Mouse (Mus musculus): ENCODE measurements around the gene Wdr47. TPM values are rescaled to one million over a fixed set of nuclear protein-coding genes. Genes with fewer than 3 reads are reported as not detected.

The Wdr47 gene
- polyA plus RNA-seq, 1 experiment from 2014 or later, result 124 TPM

DNA sequence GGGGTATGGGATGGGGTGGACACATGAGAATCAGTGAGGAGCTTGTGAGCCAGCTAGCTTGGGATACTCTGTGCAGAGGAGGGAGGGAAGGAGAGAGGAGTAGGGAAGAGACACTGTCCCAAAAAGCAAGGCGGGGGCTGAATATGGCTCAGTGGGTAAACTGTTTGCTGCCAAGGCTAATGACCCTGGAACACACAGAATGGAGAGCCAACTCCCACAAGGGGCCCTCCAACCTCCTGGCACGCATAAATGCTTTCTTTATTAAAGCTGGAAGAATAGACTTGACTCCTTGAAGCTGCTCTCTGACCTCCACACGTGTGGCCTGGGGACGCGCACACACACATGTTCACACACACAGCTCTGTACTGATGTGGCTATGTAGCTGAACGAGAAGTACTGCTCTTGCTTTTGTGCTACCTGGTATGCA lies 97.9 kb downstream of the Wdr47 start:
- ATAC-seq, result peak; percentile 62
- Histone ChIP-seq H3K4me3 (ENCODE audit: low read depth, low read length) (no peak overlapping the region), H3K27me3 (ENCODE audit: control insufficient read depth, insufficient read depth, low read depth, low read length) (no peaks in the 10 kb centered on the region), H3K9ac (ENCODE audit: low read depth, low read length) (no peak overlapping the region), H3K36me3 (ENCODE audit: control insufficient read depth, insufficient read depth, low read length) (no peaks in the 10 kb centered on the region), H3K27ac (ENCODE audit: low read length) (no peak overlapping the region), H3K4me2 (ENCODE audit: low read length) (no peak overlapping the region), H3K9me3 (replicated peaks; ENCODE audit: control insufficient read depth, low read length, poor library complexity, severe bottlenecking) (no peaks in the 10 kb centered on the region), H3K4me1 (ENCODE audit: control insufficient read depth, insufficient read depth, low read length) (no peaks in the 10 kb centered on the region)
- WGBS, result 62% methylated on average over 6 of the region's 6 CpGs

- no peak overlapping the region for H3K9ac ChIP-seq (ENCODE audit: low read depth, low read length)
- no peaks in the 10 kb centered on the region for H3K27me3 ChIP-seq (ENCODE audit: control insufficient read depth, insufficient read depth, low read depth, low read length)
- no peak overlapping the region for H3K27ac ChIP-seq (ENCODE audit: low read length)
- H3K4me3 ChIP-seq (ENCODE audit: low read depth, low read length), result no peak overlapping the region
- no peaks in the 10 kb centered on the region for H3K9me3 ChIP-seq (replicated peaks; ENCODE audit: control insufficient read depth, low read length, poor library complexity, severe bottlenecking)
- H3K36me3 ChIP-seq (ENCODE audit: control insufficient read depth, insufficient read depth, low read length), result no peaks in the 10 kb centered on the region
- no peak overlapping the region for H3K4me2 ChIP-seq (ENCODE audit: low read length)
- no peaks in the 10 kb centered on the region for H3K4me1 ChIP-seq (ENCODE audit: control insufficient read depth, insufficient read depth, low read length)
- 81% methylated on average over 8 of the region's 8 CpGs for WGBS
- no peak for ATAC-seq
These were observed 98.4 kb downstream of the Wdr47 start for GRCm38 (mm10) chr3:108689446-108689845.

DNA sequence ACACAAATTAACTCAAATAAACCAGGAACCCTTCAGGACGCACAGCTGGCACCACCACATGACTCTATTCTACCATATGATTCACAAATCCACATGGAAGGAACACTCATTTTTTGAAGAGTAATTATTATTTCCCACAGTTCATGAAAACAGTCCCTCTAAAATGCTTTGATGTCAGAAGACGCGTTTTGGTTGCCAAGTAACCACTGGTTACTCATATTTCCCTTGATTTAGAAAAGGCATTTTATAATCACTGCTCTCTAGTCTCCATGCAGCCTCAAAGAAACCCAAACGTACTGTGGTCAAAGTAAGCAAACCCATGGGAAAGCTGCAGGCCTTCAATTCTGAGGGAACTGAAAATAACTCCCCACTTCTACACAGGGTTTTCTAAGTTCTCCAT lies 98.9 kb downstream of the Wdr47 start:
- Histone ChIP-seq H3K4me2 (ENCODE audit: low read length) (no peak overlapping the region), H3K27ac (ENCODE audit: low read length) (no peak overlapping the region), H3K4me1 (ENCODE audit: control insufficient read depth, insufficient read depth, low read length) (no peaks in the 10 kb centered on the region), H3K9me3 (replicated peaks; ENCODE audit: control insufficient read depth, low read length, poor library complexity, severe bottlenecking) (no peaks in the 10 kb centered on the region), H3K9ac (ENCODE audit: low read depth, low read length) (no peak overlapping the region), H3K36me3 (ENCODE audit: control insufficient read depth, insufficient read depth, low read length) (no peaks in the 10 kb centered on the region), H3K27me3 (ENCODE audit: control insufficient read depth, insufficient read depth, low read depth, low read length) (no peaks in the 10 kb centered on the region), H3K4me3 (ENCODE audit: low read depth, low read length) (no peak overlapping the region)
- no peak for ATAC-seq
- 70% methylated on average over 4 of the region's 4 CpGs for WGBS

GRCm38 (mm10) chr3:108694321-108694720 lies 103.2 kb downstream of the Wdr47 start:
- Histone ChIP-seq H3K9ac (ENCODE audit: low read depth, low read length) (no peak overlapping the region), H3K4me2 (ENCODE audit: low read length) (no peak overlapping the region), H3K4me1 (ENCODE audit: control insufficient read depth, insufficient read depth, low read length) (no peaks in the 10 kb centered on the region), H3K36me3 (ENCODE audit: control insufficient read depth, insufficient read depth, low read length) (no peaks in the 10 kb centered on the region), H3K27ac (ENCODE audit: low read length) (no peak overlapping the region), H3K27me3 (ENCODE audit: control insufficient read depth, insufficient read depth, low read depth, low read length) (no peaks in the 10 kb centered on the region), H3K9me3 (replicated peaks; ENCODE audit: control insufficient read depth, low read length, poor library complexity, severe bottlenecking) (no peaks in the 10 kb centered on the region), H3K4me3 (ENCODE audit: low read depth, low read length) (no peak overlapping the region)
- no peak for ATAC-seq
- 92% methylated on average over 9 of the region's 9 CpGs for WGBS

Small RNAs within 50 kb of the gene (microRNA-seq; reads per million reads assigned to microRNA genes)
- not detected for gene Gm22860

Other genes starting within 250 kb of the Wdr47 start
- not detected in 2 replicates for gene Mybphl, start 226.4 kb upstream of the Wdr47 start, polyA plus RNA-seq (2015; fragmentation: Nextera tagmentation; extraction: Ambion mirVana)
- 3.9 and 5.2 TPM in 2 replicates for gene Psrc1, start 207.4 kb upstream of the Wdr47 start, polyA plus RNA-seq (2015; fragmentation: Nextera tagmentation; extraction: Ambion mirVana)
- gene Celsr2, start 175.7 kb upstream of the Wdr47 start, polyA plus RNA-seq (2015; fragmentation: Nextera tagmentation; extraction: Ambion mirVana), result 27.9 and 33.2 TPM in 2 replicates
- 217 and 220 TPM in 2 replicates for gene Sars, start 146.1 kb upstream of the Wdr47 start, polyA plus RNA-seq (2015; fragmentation: Nextera tagmentation; extraction: Ambion mirVana)
- 3.1 and 4.4 TPM in 2 replicates for gene 1700013F07Rik, start 57.1 kb upstream of the Wdr47 start, polyA plus RNA-seq (2015; fragmentation: Nextera tagmentation; extraction: Ambion mirVana)
- gene 5330417C22Rik, start 54.7 kb upstream of the Wdr47 start, polyA plus RNA-seq (2015; fragmentation: Nextera tagmentation; extraction: Ambion mirVana), result 20.8 and 21.5 TPM in 2 replicates
- 55.8 and 60.3 TPM in 2 replicates for gene Tmem167b, start 28.8 kb upstream of the Wdr47 start, polyA plus RNA-seq (2015; fragmentation: Nextera tagmentation; extraction: Ambion mirVana)
- 55.5 and 59.1 TPM in 2 replicates for gene Taf13, start 19.6 kb upstream of the Wdr47 start, polyA plus RNA-seq (2015; fragmentation: Nextera tagmentation; extraction: Ambion mirVana)
- 41.4 and 43.4 TPM in 2 replicates for gene Clcc1, start 62.6 kb downstream of the Wdr47 start, polyA plus RNA-seq (2015; fragmentation: Nextera tagmentation; extraction: Ambion mirVana)
- gene Gpsm2, start 131.0 kb downstream of the Wdr47 start, polyA plus RNA-seq (2015; fragmentation: Nextera tagmentation; extraction: Ambion mirVana), result 16.6 and 19.4 TPM in 2 replicates
- gene Aknad1, start 148.4 kb downstream of the Wdr47 start, polyA plus RNA-seq (2015; fragmentation: Nextera tagmentation; extraction: Ambion mirVana), result not detected in 2 replicates
- gene Stxbp3, start 249.2 kb downstream of the Wdr47 start, polyA plus RNA-seq (2015; fragmentation: Nextera tagmentation; extraction: Ambion mirVana), result 16.2 and 16.9 TPM in 2 replicates